In the genomic region with DNA sequence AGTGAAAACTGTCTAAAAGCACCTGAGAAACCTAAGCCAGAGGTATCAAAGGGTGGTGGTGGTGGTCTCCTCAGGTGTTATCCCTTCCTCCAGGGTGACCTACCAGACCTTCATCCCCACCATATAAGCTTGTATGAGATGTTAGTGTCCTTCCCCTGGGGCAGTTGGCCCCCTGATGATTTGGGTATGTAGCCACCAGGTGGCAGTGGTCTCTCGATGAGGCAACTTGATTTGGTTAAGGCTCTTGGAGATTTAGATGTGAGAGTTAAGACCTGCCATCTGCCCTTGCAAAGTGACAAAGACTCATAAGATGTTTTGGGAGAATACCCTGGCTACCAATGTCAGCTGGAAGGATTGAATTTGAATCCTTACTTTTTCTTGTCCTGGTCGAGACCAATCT, we compare ENCODE assay signal across 9 mouse cellular contexts.
DNase-seq lines count a peak whose midpoint lies in the region; ATAC-seq and TF ChIP-seq lines count a peak whose summit lies in the region.
"Had no signal": no experiment of that assay in that cellular context is flagged by ENCODE, and none has a peak within 500 bp of the region (broad histone marks: within the 10 kb centered on the region; RNA-seq: fewer than 3 reads in every experiment).

No protein-coding gene starts in this region.

- TF ChIP-seq CTCF in intestine, postnatal 0 days (IDR thresholded peaks at IDR 0.05; ENCODE audit: low read depth), result peak; percentile 74
- TF ChIP-seq CTCF in thymus, adult 2 months (IDR thresholded peaks at IDR 0.05; ENCODE audit: borderline replicate concordance, control insufficient read depth, extremely low read depth, insufficient read depth, low read length, poor library complexity), result no peak
- TF ChIP-seq CTCF in cortical plate, adult 2 months (IDR thresholded peaks at IDR 0.05; ENCODE audit: extremely low read depth, insufficient read depth, low read length), result peak; percentile 53

- no peak overlapping the region for H3K4me3 ChIP-seq in intestine, postnatal 0 days (ENCODE audit: low read depth, low read length)
- no peak overlapping the region for H3K4me3 ChIP-seq in intestine, embryonic 16.5 days (ENCODE audit: low read length)
- H3K4me3 ChIP-seq in thymus, adult 2 months (ENCODE audit: control insufficient read depth, insufficient read depth, low read length), result no peak overlapping the region
- no peak overlapping the region for H3K4me3 ChIP-seq in cortical plate, adult 2 months (ENCODE audit: insufficient read depth, low read length)
- no peak overlapping the region for H3K4me3 ChIP-seq in hindbrain, embryonic 12.5 days

- H3K27ac ChIP-seq in intestine, postnatal 0 days (ENCODE audit: low read depth, low read length), result no peak overlapping the region
- no peak overlapping the region for H3K27ac ChIP-seq in intestine, embryonic 16.5 days (ENCODE audit: low read length)
- H3K27ac ChIP-seq in thymus, adult 2 months (ENCODE audit: control insufficient read depth, insufficient read depth, low read length), result no peak overlapping the region
- no peak overlapping the region for H3K27ac ChIP-seq in cortical plate, adult 2 months (ENCODE audit: insufficient read depth, low read length)
- no peak overlapping the region for H3K27ac ChIP-seq in hindbrain, embryonic 12.5 days

- DNase-seq in thymus, adult 2 months, result peak; percentile 47
- DNase-seq in thymus, adult 18-20 months, result no peak
- DNase-seq in thymus, postnatal 4 days, result peak; percentile 64
- no peak for DNase-seq in left cerebral cortex, adult 8-10 months (ENCODE audit: low spot score in 2 of 2)
- DNase-seq: cerebellum, adult 8-10 months had no signal

- no peak for TF ChIP-seq POLR2A in thymus, adult 2 months (IDR thresholded peaks at IDR 0.05; ENCODE audit: control insufficient read depth, extremely low read depth, insufficient read depth, low read length, poor library complexity)
- TF ChIP-seq POLR2A in cortical plate, adult 2 months (IDR thresholded peaks at IDR 0.05; ENCODE audit: extremely low read depth, insufficient read depth, low read length), result no peak

- ATAC-seq in intestine, postnatal 0 days, result no peak
- no peak for ATAC-seq in intestine, embryonic 16.5 days
- ATAC-seq in hindbrain, embryonic 12.5 days (ENCODE audit: low FRiP score), result no peak

- no peaks in the 10 kb centered on the region for H3K27me3 ChIP-seq in intestine, postnatal 0 days (replicated peaks; ENCODE audit: control insufficient read depth, insufficient read depth, low read length)
- no peaks in the 10 kb centered on the region for H3K27me3 ChIP-seq in intestine, embryonic 16.5 days (replicated peaks; ENCODE audit: control insufficient read depth, insufficient read depth, low read length)
- H3K27me3 ChIP-seq in thymus, adult 2 months (ENCODE audit: control insufficient read depth, insufficient read depth, low read length), result no peaks in the 10 kb centered on the region
- no peaks in the 10 kb centered on the region for H3K27me3 ChIP-seq in hindbrain, embryonic 12.5 days

- no peaks in the 10 kb centered on the region for H3K9me3 ChIP-seq in intestine, postnatal 0 days (ENCODE audit: control insufficient read depth)
- 0 out of 2 replicates have a peak, but pooled peaks cover 5% of the 10 kb centered on the region for H3K9me3 ChIP-seq in intestine, embryonic 16.5 days (ENCODE audit: control insufficient read depth, low read length)
- 0 out of 2 replicates have a peak, but pooled peaks cover 7% of the 10 kb centered on the region for H3K9me3 ChIP-seq in hindbrain, embryonic 12.5 days (replicated peaks)

- no peak overlapping the region for H3K4me2 ChIP-seq in intestine, postnatal 0 days (replicated peaks; ENCODE audit: low read depth)
- no peak overlapping the region for H3K4me2 ChIP-seq in intestine, embryonic 16.5 days (ENCODE audit: low read depth, low read length)
- H3K4me2 ChIP-seq in hindbrain, embryonic 12.5 days (replicated peaks), result no peak overlapping the region

- 75% methylated on average over 2 of the region's 2 CpGs for WGBS in intestine, postnatal 0 days
- 75% methylated on average over 2 of the region's 2 CpGs for WGBS in intestine, embryonic 16.5 days
- 80% methylated on average over 2 of the region's 2 CpGs for WGBS in thymus, adult 2 months
- WGBS in hindbrain, embryonic 12.5 days, result 72% methylated on average over 2 of the region's 2 CpGs

- no peak overlapping the region for H3K9ac ChIP-seq in intestine, postnatal 0 days (ENCODE audit: low read depth, low read length)
- no peak overlapping the region for H3K9ac ChIP-seq in intestine, embryonic 16.5 days (ENCODE audit: low read depth, low read length)
- H3K9ac ChIP-seq in hindbrain, embryonic 12.5 days, result no peak overlapping the region

- peaks cover 4% of the 10 kb centered on the region for H3K4me1 ChIP-seq in intestine, postnatal 0 days (replicated peaks; ENCODE audit: control insufficient read depth, insufficient read depth, low read length)
- H3K4me1 ChIP-seq in intestine, embryonic 16.5 days (ENCODE audit: control insufficient read depth, insufficient read depth, low read length), result peaks cover 18% of the 10 kb centered on the region
- H3K4me1 ChIP-seq in thymus, adult 2 months (replicated peaks; ENCODE audit: control insufficient read depth, insufficient read depth, low read length), result no peaks in the 10 kb centered on the region
- peaks cover 14% of the 10 kb centered on the region for H3K4me1 ChIP-seq in cortical plate, adult 2 months (ENCODE audit: control insufficient read depth, insufficient read depth, low read length)
- peaks cover 13% of the 10 kb centered on the region; the same call in 1 of the 2 replicates for H3K4me1 ChIP-seq in hindbrain, embryonic 12.5 days

- peaks cover 16% of the 10 kb centered on the region; the same call in 1 of the 2 replicates for H3K36me3 ChIP-seq in intestine, postnatal 0 days (ENCODE audit: control insufficient read depth, insufficient read depth)
- H3K36me3 ChIP-seq in intestine, embryonic 16.5 days (ENCODE audit: control insufficient read depth, insufficient read depth, low read length), result no peaks in the 10 kb centered on the region; the same call in 1 of the 2 replicates
- H3K36me3 ChIP-seq in thymus, adult 2 months (ENCODE audit: control insufficient read depth, insufficient read depth, low read length), result peaks cover 5% of the 10 kb centered on the region
- H3K36me3 ChIP-seq in hindbrain, embryonic 12.5 days, result peaks cover 17% of the 10 kb centered on the region

Comparison
In these comparisons a context has a peak if more than half of its experiments do, and no peak if none do; other contexts are left out.
1. DNase-seq: peak in thymus, adult 2 months (single experiment) and thymus, postnatal 4 days (single experiment); none in thymus, adult 18-20 months (0 of 2) and left cerebral cortex, adult 8-10 months (0 of 2).